Mouse (Mus musculus) bone marrow macrophage, adult 2 months (primary cell): ENCODE data around the gene Ankrd13a.

Experiments used
- CTCF ChIP-seq: IDR thresholded peaks from 2 replicates; pipeline ENCODE4 v1.5.1; 2012; ENCODE audit warnings: low read depth, mild to moderate bottlenecking, low read length, moderate library complexity
- POLR2A ChIP-seq: IDR thresholded peaks from 2 replicates; pipeline ENCODE4 v1.6.1; 2012; ENCODE audit warnings: mild to moderate bottlenecking, low read depth, low read length, borderline replicate concordance

DNA sequence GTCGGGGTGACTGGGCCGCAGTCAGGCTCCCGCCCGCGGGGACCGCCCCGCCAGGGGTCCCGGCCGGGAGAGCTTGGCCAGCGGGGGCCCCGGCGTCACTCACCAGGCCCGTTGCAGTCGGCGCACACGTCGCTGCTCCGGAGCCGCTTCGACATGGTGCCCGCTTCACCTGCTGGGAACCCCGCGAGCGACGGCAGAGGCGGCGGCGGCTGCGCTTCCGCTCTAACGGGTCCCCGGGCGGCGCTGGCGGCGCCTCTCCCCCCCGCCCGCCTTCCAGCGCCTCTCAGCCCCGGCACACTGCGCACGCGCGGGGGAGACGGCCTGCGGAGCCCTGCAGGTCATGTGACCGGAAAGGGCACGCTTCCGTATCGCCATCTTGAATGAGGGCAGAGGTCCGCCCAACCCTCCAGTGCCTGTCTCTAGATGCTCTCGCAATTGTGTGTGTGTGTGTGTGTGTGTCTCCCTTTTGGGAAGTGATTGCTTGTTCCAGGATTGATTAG, 1.2 kb upstream of the Ankrd13a start:
- TF ChIP-seq CTCF (no peak), POLR2A (no peak)
